Mouse (Mus musculus): ENCODE data around the gene Polr1e.
A peak's percentile ranks its signal among the peaks of the same experiment; 100 is the strongest.
"Not testable (repeated sequence)": the region's sequence is repeated elsewhere in the genome, so short reads cannot be mapped to it uniquely, and the experiment has no call there.

Gene Polr1e

GRCm38 (mm10) chr4:45018452-45018980 lies at the start of gene Polr1e:
Polr1e (plus strand) TSS chr4:45018583.
- peak; percentile 81 for DNase-seq

GRCm38 (mm10) chr4:44970056-44970455 lies 48.3 kb upstream of the Polr1e start:
- no peak for DNase-seq

GRCm38 (mm10) chr4:44970612-44971110 lies 47.7 kb upstream of the Polr1e start:
- DNase-seq = peak; percentile 45

- peak; percentile 85 for DNase-seq
Measured at GRCm38 (mm10) chr4:44973450-44973849, 44.9 kb upstream of the Polr1e start.

- no peak for DNase-seq
Measured at GRCm38 (mm10) chr4:44973871-44974270, 44.5 kb upstream of the Polr1e start.

GRCm38 (mm10) chr4:44974331-44974730 lies 44.1 kb upstream of the Polr1e start:
- no peak for DNase-seq

GRCm38 (mm10) chr4:44976026-44976615 lies 42.3 kb upstream of the Polr1e start:
- DNase-seq = no peak

GRCm38 (mm10) chr4:44976921-44977710 lies 41.3 kb upstream of the Polr1e start:
- DNase-seq = no peak

- no peak for DNase-seq
Measured at GRCm38 (mm10) chr4:44978175-44978574, 40.2 kb upstream of the Polr1e start.

GRCm38 (mm10) chr4:44979794-44980338 lies 38.5 kb upstream of the Polr1e start:
- no peak for DNase-seq

- DNase-seq = peak; percentile 69
Measured at GRCm38 (mm10) chr4:44981280-44981973, 37.0 kb upstream of the Polr1e start, which contains the start of gene Grhpr. Grhpr (plus strand) TSS chr4:44981395.

GRCm38 (mm10) chr4:44981974-44982287 lies 36.5 kb upstream of the Polr1e start:
- DNase-seq = no peak

- no peak for DNase-seq
Measured at GRCm38 (mm10) chr4:44982440-44983130, 35.8 kb upstream of the Polr1e start.

- DNase-seq = no peak
Measured at GRCm38 (mm10) chr4:44983131-44983740, 35.1 kb upstream of the Polr1e start.

GRCm38 (mm10) chr4:44990560-44990959 lies 27.8 kb upstream of the Polr1e start:
- DNase-seq = no peak

GRCm38 (mm10) chr4:44992330-44992729 lies 26.1 kb upstream of the Polr1e start:
- DNase-seq = not testable (repeated sequence)

- DNase-seq = not testable (repeated sequence)
Measured at GRCm38 (mm10) chr4:44993179-44993578, 25.2 kb upstream of the Polr1e start.

GRCm38 (mm10) chr4:44993847-44994246 lies 24.5 kb upstream of the Polr1e start:
- DNase-seq = no peak

- DNase-seq = no peak
Measured at GRCm38 (mm10) chr4:44994776-44995175, 23.6 kb upstream of the Polr1e start.

- DNase-seq = no peak
Measured at GRCm38 (mm10) chr4:44998071-44998470, 20.3 kb upstream of the Polr1e start.

- no peak for DNase-seq
Measured at GRCm38 (mm10) chr4:45000001-45000400, 18.4 kb upstream of the Polr1e start.

- no peak for DNase-seq
Measured at GRCm38 (mm10) chr4:45005452-45005851, 12.9 kb upstream of the Polr1e start.

Data from cerebellum, adult 8-10 months (tissue).